Mouse (Mus musculus): ENCODE measurements around the gene Rimbp2.

- TF ChIP-seq CTCF (IDR thresholded peaks at IDR 0.05; ENCODE audit: control insufficient read depth, insufficient read depth, low read length) = no peak
- TF ChIP-seq POLR2A (IDR thresholded peaks at IDR 0.05; ENCODE audit: borderline replicate concordance, control insufficient read depth, low read depth, low read length) = no peak
Observed at GRCm38 (mm10) chr5:128837045-128837444, 116.2 kb downstream of the Rimbp2 start.

Measured in bone marrow, adult 2 months (tissue).